Mouse (Mus musculus) bone marrow, adult 2 months (tissue): ENCODE measurements around the gene Sfn. TPM values are rescaled to one million over a fixed set of nuclear protein-coding genes. Genes with fewer than 3 reads are reported as not detected.

Source experiments
- H3K27ac ChIP-seq: fragments of 200-500 bp; 2 replicates; pipeline ENCODE4 v1.5.1; 2012; ENCODE audit warnings: low read depth, mild to moderate bottlenecking, control low read depth, inconsistent platforms, low read length; ENCODE audit not compliant: control insufficient read depth, poor library complexity, insufficient read depth
- H3K4me1 ChIP-seq: fragments of 200-500 bp; 2 replicates; pipeline ENCODE4 v1.6.1; 2011; ENCODE audit warnings: low read length; ENCODE audit not compliant: control insufficient read depth, insufficient read depth
- H3K4me3 ChIP-seq: fragments of 200-500 bp; replicated peaks from 2 replicates; pipeline ENCODE3; 2011; ENCODE audit warnings: mild to moderate bottlenecking, low read depth, low read length, control low read depth; ENCODE audit not compliant: control insufficient read depth
- CTCF ChIP-seq: fragments of 200-500 bp; IDR thresholded peaks from 2 replicates; pipeline ENCODE4 v1.5.1; 2011; ENCODE audit warnings: low read length, control low read depth; ENCODE audit not compliant: control insufficient read depth, insufficient read depth
- POLR2A ChIP-seq: fragments of 200-500 bp; IDR thresholded peaks from 2 replicates; pipeline ENCODE4 v1.6.1; 2011; ENCODE audit warnings: low read depth, mild to moderate bottlenecking, control low read depth, low read length, borderline replicate concordance; ENCODE audit not compliant: control insufficient read depth
- WGBS: fragments of 180-500 bp; shearing (Covaris S2); methylation state at CpG from one replicate; pipeline ENCODE4 v1.1.7; 2018; 5-methylcytosine and 5-hydroxymethylcytosine counted together
- polyA plus RNA-seq: library from polyadenylated mRNA; stranded (reverse); fragments of >200 nt; gene quantifications from 2 replicates; pipeline ENCODE4 v1.2.4, GENCODE M21; 2011; ENCODE audit warnings: low replicate concordance; ENCODE audit not compliant: missing spikeins, insufficient read depth, insufficient read length

Sfn gene
- polyA plus RNA-seq, 1 experiment, result 19.0 TPM

GRCm38 (mm10) chr4:133600306-133600705, 1.7 kb downstream of the Sfn start:
- no peak for TF ChIP-seq POLR2A
- no peak for TF ChIP-seq CTCF
- Histone ChIP-seq H3K4me1 (no peaks in the 10 kb centered on the region; the same call in 1 of the 2 replicates), H3K4me3 (peak overlapping the region; percentile 1), H3K27ac (no peak overlapping the region)
- WGBS, result 22% methylated on average over 9 of the region's 9 CpGs

- no peak; the same call in 1 of the 2 replicates for TF ChIP-seq POLR2A
- TF ChIP-seq CTCF, result no peak
- WGBS, result under 1% methylated on average over 49 of the region's 50 CpGs
- no peaks in the 10 kb centered on the region; the same call in 1 of the 2 replicates for H3K4me1 ChIP-seq
- peak overlapping the region; percentile 45 for H3K27ac ChIP-seq
- H3K4me3 ChIP-seq, result peak overlapping the region; percentile 79
Measured at GRCm38 (mm10) chr4:133599571-133600073, 2.3 kb downstream of the Sfn start.

GRCm38 (mm10) chr4:133599116-133599515, 2.9 kb downstream of the Sfn start:
- H3K27ac ChIP-seq, result peak overlapping the region; percentile 45
- no peak for TF ChIP-seq POLR2A
- no peak for TF ChIP-seq CTCF
- H3K4me1 ChIP-seq, result no peaks in the 10 kb centered on the region; the same call in 1 of the 2 replicates
- 16% methylated on average over 7 of the region's 7 CpGs for WGBS
- H3K4me3 ChIP-seq, result peak overlapping the region; percentile 79

GRCm38 (mm10) chr4:133598616-133599015, 3.4 kb downstream of the Sfn start:
- Histone ChIP-seq H3K4me3 (no peak overlapping the region), H3K27ac (no peak overlapping the region), H3K4me1 (no peaks in the 10 kb centered on the region; the same call in 1 of the 2 replicates)
- WGBS, result 34% methylated on average over 4 of the region's 4 CpGs
- TF ChIP-seq CTCF, result no peak
- TF ChIP-seq POLR2A, result no peak

- no peaks in the 10 kb centered on the region for H3K4me1 ChIP-seq
- TF ChIP-seq CTCF (no peak), POLR2A (no peak)
- no peak overlapping the region for H3K4me3 ChIP-seq
- 38% methylated on average over 6 of the region's 6 CpGs for WGBS
- H3K27ac ChIP-seq, result no peak overlapping the region
Measured at GRCm38 (mm10) chr4:133596084-133596483, 5.9 kb downstream of the Sfn start.

- TF ChIP-seq CTCF (no peak), POLR2A (no peak)
- 59% methylated on average over 7 of the region's 7 CpGs for WGBS
- Histone ChIP-seq H3K27ac (0 out of 2 replicates have a peak overlapping the region, but pooled peaks have one; percentile 45), H3K4me3 (no peak overlapping the region), H3K4me1 (no peaks in the 10 kb centered on the region)
Measured at GRCm38 (mm10) chr4:133595538-133595937, 6.4 kb downstream of the Sfn start.

GRCm38 (mm10) chr4:133592570-133592969, 9.4 kb downstream of the Sfn start:
- H3K4me1 ChIP-seq, result no peaks in the 10 kb centered on the region
- TF ChIP-seq CTCF (peak; percentile 93), POLR2A (no peak)
- no peak overlapping the region for H3K27ac ChIP-seq
- H3K4me3 ChIP-seq, result no peak overlapping the region
- WGBS, result 27% methylated on average over 7 of the region's 7 CpGs

GRCm38 (mm10) chr4:133584059-133584951, 17.7 kb downstream of the Sfn start, which contains the start of gene Gpn2:
Gpn2 (plus strand) TSS chr4:133584362.
- H3K4me1 ChIP-seq, result peaks cover 2% of the 10 kb centered on the region
- WGBS, result under 1% methylated on average over 65 of the region's 65 CpGs
- TF ChIP-seq CTCF (no peak), POLR2A (peak; percentile 22; the same call in 1 of the 2 replicates)

GRCm38 (mm10) chr4:133583690-133584058, 18.3 kb downstream of the Sfn start:
- peaks cover 2% of the 10 kb centered on the region for H3K4me1 ChIP-seq
- TF ChIP-seq CTCF, result no peak
- no peak for TF ChIP-seq POLR2A
- peak overlapping the region; percentile 99 for H3K4me3 ChIP-seq
- H3K27ac ChIP-seq, result peak overlapping the region; percentile 63
- WGBS, result 56% methylated on average over 6 of the region's 6 CpGs

More at GRCm38 (mm10) chr4:133584059-133584951, 17.7 kb downstream of the Sfn start, which contains the start of gene Gpn2:
- peak within 1 kb of the TSS; percentile 83 for H3K27ac ChIP-seq
- H3K4me3 ChIP-seq, result peak within 1 kb of the TSS; percentile 99
